Mouse (Mus musculus) intestine, postnatal 0 days (tissue): ENCODE results near the gene Gga3. TPM values are rescaled to one million over a fixed set of nuclear protein-coding genes. Genes with fewer than 3 reads are reported as not detected.

ENCODE experiments used
- ATAC-seq: fragments of 200-750 bp; cut with Nextera tagmentation; 2 replicates; pipeline ENCODE4 v1.8.0; 2017; ENCODE audit warnings: mild to moderate bottlenecking, moderate TSS enrichment, moderate library complexity
- H3K27ac ChIP-seq: fragments of 300-500 bp; sonication (generic); 2 replicates; pipeline ENCODE4 v1.5.1; 2014; ENCODE audit warnings: mild to moderate bottlenecking, low read depth, low read length, moderate library complexity
- H3K27me3 ChIP-seq: fragments of 300-500 bp; sonication (generic); replicated peaks from 2 replicates; pipeline ENCODE4 v1.6.1; 2014; ENCODE audit warnings: low read length, mixed read lengths; ENCODE audit not compliant: control insufficient read depth, insufficient read depth
- H3K36me3 ChIP-seq: fragments of 300-500 bp; sonication (generic); 2 replicates; pipeline ENCODE4 v1.6.1; 2014; ENCODE audit warnings: mild to moderate bottlenecking, moderate library complexity; ENCODE audit not compliant: control insufficient read depth, insufficient read depth
- H3K4me1 ChIP-seq: fragments of 300-500 bp; sonication (generic); replicated peaks from 2 replicates; pipeline ENCODE4 v1.6.1; 2014; ENCODE audit warnings: antibody characterized with exemption, low read length, mixed read lengths; ENCODE audit not compliant: control insufficient read depth, insufficient read depth
- H3K4me2 ChIP-seq: fragments of 300-500 bp; sonication (generic); replicated peaks from 2 replicates; pipeline ENCODE4 v1.6.1; 2014; ENCODE audit warnings: low read depth, mild to moderate bottlenecking, moderate library complexity
- H3K4me3 ChIP-seq: fragments of 300-500 bp; sonication (generic); 2 replicates; pipeline ENCODE4 v1.5.1; 2014; ENCODE audit warnings: low read depth, low read length
- H3K9ac ChIP-seq: fragments of 300-500 bp; sonication (generic); 2 replicates; pipeline ENCODE4 v1.6.1; 2014; ENCODE audit warnings: mild to moderate bottlenecking, low read depth, low read length
- H3K9me3 ChIP-seq: fragments of 300-500 bp; sonication (generic); 2 replicates; pipeline ENCODE4 v1.6.1; 2016; ENCODE audit warnings: mixed run types; ENCODE audit not compliant: control insufficient read depth
- CTCF ChIP-seq: sonication (generic); IDR thresholded peaks from 2 replicates; pipeline ENCODE4 v1.5.1; 2016; ENCODE audit warnings: low read depth, mild to moderate bottlenecking, control low read depth, antibody characterized with exemption, moderate library complexity
- WGBS: fragments of 180-500 bp; shearing (Covaris S2); extraction: QIAGEN DNeasy Blood & Tissue Kit; methylation state at CpG from one replicate; pipeline ENCODE4 v1.1.7; 2014; 5-methylcytosine and 5-hydroxymethylcytosine counted together
- polyA plus RNA-seq: library from polyadenylated mRNA; unstranded; fragments of >200 nt; fragmentation: Nextera tagmentation; extraction: Ambion mirVana; gene quantifications from 2 replicates; pipeline ENCODE4 v1.2.1, GENCODE M21; 2015

Gga3 gene
- polyA plus RNA-seq, 1 experiment from 2014 or later, result 5.7 TPM

DNA sequence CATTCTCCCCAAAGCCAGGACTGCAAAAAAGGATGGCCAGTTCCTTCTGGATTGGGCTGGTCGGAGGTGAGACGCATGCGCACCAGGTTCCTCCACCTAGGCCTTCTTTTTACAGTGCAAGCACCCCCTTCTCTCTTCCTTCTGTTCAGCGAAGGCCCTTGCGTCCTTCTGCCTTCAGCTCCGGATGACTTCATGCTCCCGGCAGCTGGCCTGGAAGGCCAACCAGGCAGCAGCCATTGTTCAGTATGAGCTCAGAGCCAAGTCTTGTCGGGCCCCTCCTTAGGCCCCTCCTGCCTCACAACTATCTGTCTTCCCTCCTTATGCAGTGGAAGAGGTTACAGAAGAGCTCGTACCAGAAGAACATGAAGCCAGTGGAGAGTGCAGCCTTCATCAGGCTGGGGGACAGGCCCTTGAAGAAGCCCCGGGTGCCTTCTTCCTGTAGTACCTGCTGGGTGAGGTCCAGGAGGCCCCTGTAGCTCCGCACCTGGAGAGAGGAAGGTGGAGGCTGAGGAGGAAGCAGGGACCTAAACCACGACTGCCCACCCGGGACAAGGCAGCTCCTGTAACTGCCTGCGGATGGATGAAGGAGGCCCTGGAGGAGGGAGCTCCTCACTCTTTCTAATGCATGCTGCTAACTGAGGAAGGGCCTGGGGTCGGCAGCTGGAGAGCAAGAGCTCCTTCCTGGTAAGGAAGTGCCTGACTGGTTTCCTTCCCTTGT lies 11.4 kb upstream of the Gga3 start:
- no peak overlapping the region for H3K27ac ChIP-seq
- no peaks in the 10 kb centered on the region for H3K27me3 ChIP-seq
- WGBS, result 73% methylated on average over 15 of the region's 15 CpGs
- peaks cover 21% of the 10 kb centered on the region; the same call in 1 of the 2 replicates for H3K36me3 ChIP-seq
- no peak overlapping the region for H3K4me2 ChIP-seq
- H3K9ac ChIP-seq, result no peak overlapping the region
- no peak for ATAC-seq
- H3K4me1 ChIP-seq, result no peaks in the 10 kb centered on the region
- TF ChIP-seq CTCF, result no peak
- H3K9me3 ChIP-seq, result no peaks in the 10 kb centered on the region
- no peak overlapping the region for H3K4me3 ChIP-seq

- TF ChIP-seq CTCF, result no peak
- H3K4me3 ChIP-seq, result no peak overlapping the region
- no peak overlapping the region for H3K27ac ChIP-seq
- H3K27me3 ChIP-seq, result no peaks in the 10 kb centered on the region
- H3K36me3 ChIP-seq, result peaks cover 18% of the 10 kb centered on the region; the same call in 1 of the 2 replicates
- no peaks in the 10 kb centered on the region for H3K9me3 ChIP-seq
- no peaks in the 10 kb centered on the region for H3K4me1 ChIP-seq
- 81% methylated on average over 10 of the region's 10 CpGs for WGBS
- no peak for ATAC-seq
- H3K4me2 ChIP-seq, result no peak overlapping the region
- H3K9ac ChIP-seq, result no peak overlapping the region
Measured at GRCm38 (mm10) chr11:115614346-115615107, 10.7 kb upstream of the Gga3 start.

DNA sequence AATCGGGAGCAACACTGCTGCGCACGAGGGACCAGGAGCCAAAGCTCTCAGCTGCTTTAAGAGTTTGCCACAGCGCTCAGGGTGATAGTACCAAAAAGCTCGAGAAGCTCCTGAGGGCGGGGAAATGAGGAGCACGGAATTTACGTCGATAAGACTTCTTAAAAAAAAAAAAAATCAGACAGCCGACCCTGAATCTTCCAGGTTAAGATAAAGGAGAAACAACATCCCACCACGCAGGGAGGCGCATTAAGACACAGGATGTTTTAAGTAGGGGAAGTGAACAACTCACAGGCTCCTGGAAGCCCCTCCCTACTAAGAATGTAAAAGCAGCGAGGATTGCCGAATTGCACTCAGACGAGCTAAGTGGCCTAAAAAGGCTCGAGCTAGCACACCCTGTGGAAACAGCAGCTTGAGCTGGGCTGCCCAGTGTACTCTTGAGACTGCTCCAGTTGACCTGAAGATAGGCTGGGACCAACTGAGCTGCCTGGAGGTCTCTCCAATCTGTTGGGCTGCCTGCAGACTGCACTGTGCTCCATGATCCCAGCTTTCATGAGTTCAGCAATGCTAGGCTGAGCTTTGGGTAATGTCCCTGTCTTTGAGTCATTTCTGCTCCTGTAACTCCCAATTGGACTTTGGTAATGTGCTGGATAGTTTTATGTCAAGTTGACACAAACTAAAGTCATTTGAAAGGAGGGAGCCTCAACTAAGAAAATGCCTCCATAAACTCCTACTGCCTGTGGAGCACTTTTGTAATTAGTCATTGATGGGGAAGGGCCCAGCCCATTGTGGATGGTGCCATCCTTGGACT lies 9.5 kb upstream of the Gga3 start:
- ATAC-seq, result peak; percentile 10; the same call in 1 of the 2 replicates

GRCm38 (mm10) chr11:115612410-115613137 lies 8.7 kb upstream of the Gga3 start, which contains the start of gene Mif4gd:
Gene Mif4gd, minus strand, starts transcription at chr11:115612969.
- H3K36me3 ChIP-seq, result peaks cover 36% of the 10 kb centered on the region
- H3K27me3 ChIP-seq, result no peaks in the 10 kb centered on the region
- H3K9me3 ChIP-seq, result no peaks in the 10 kb centered on the region
- H3K4me1 ChIP-seq, result no peaks in the 10 kb centered on the region
- H3K4me2 ChIP-seq, result peak within 1 kb of the TSS; percentile 83
- peak within 1 kb of the TSS; percentile 98 for H3K27ac ChIP-seq
- under 1% methylated on average over 78 of the region's 80 CpGs for WGBS
- peak; percentile 84 for ATAC-seq
- TF ChIP-seq CTCF, result peak; percentile 74
- peak within 1 kb of the TSS; percentile 76 for H3K9ac ChIP-seq
- H3K4me3 ChIP-seq, result peak within 1 kb of the TSS; percentile 58

More for the DNA sequence above, 9.5 kb upstream of the Gga3 start:
- H3K4me3 ChIP-seq, result peak overlapping the region; percentile 58
- H3K9me3 ChIP-seq, result no peaks in the 10 kb centered on the region
- peaks cover 29% of the 10 kb centered on the region for H3K36me3 ChIP-seq
- peak overlapping the region; percentile 83 for H3K4me2 ChIP-seq
- H3K9ac ChIP-seq, result peak overlapping the region; percentile 76
- H3K4me1 ChIP-seq, result no peaks in the 10 kb centered on the region
- WGBS, result under 1% methylated on average over 16 of the region's 16 CpGs
- peak overlapping the region; percentile 98 for H3K27ac ChIP-seq
- TF ChIP-seq CTCF, result no peak
- H3K27me3 ChIP-seq, result no peaks in the 10 kb centered on the region

GRCm38 (mm10) chr11:115612059-115612409 lies 8.2 kb upstream of the Gga3 start:
- ATAC-seq, result peak; percentile 23; the same call in 1 of the 2 replicates
- TF ChIP-seq CTCF, result peak; percentile 23; the same call in 1 of the 2 replicates
- peak overlapping the region; percentile 58 for H3K4me3 ChIP-seq
- no peaks in the 10 kb centered on the region for H3K9me3 ChIP-seq
- H3K4me2 ChIP-seq, result peak overlapping the region; percentile 83
- H3K9ac ChIP-seq, result peak overlapping the region; percentile 76
- H3K36me3 ChIP-seq, result peaks cover 36% of the 10 kb centered on the region
- H3K27me3 ChIP-seq, result no peaks in the 10 kb centered on the region
- H3K4me1 ChIP-seq, result no peaks in the 10 kb centered on the region
- H3K27ac ChIP-seq, result peak overlapping the region; percentile 98
- WGBS, result under 1% methylated on average over 13 of the region's 13 CpGs
